Mouse (Mus musculus): Measurements from ENCODE around the gene Tubb2b. TPM values are rescaled to one million over a fixed set of nuclear protein-coding genes. Genes with fewer than 3 reads are reported as not detected.

Gene Tubb2b
- total and polyA plus RNA-seq, 2 experiments from 2014 or later = 937 to 4,995 TPM

DNA sequence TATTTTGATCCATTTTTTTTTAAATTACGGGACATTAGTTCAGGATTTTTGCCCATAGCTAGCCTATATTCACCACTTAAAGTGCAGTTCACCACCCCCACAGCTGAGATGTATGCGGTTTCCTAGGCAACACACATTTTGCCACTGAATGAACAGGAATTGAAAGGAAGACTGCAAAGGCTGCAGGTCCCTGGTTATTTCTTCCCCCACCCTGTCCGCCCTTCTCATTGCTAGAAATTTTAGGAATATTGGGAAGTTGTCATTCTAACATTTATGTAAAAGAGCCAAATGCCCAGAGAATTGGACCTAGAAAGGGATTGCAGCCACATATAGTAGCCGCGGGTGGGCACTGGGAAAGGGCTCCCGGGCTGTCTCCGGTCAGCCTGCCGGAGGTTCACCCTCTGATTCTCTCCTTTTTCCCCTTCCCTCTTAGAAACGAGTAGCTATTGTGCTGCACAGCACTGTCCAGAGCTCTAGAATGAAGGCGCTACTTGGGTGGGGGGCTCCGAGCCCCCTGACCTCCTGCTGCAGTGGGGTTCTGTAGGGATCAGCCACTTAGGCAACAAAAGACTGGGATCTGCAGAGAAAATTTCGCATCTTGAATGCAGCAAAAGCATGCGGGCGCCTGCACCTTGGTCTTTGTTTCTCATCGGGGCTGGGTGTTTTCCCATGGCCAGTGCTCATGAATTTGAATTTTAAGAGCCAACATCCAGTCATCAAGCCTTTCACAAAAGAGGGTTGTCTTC, 3.2 kb upstream of the Tubb2b start:
- Histone ChIP-seq H3K4me3 (ENCODE audit: low read depth, low read length) (peak overlapping the region; percentile 69), H3K9ac (replicated peaks; ENCODE audit: low read length, poor library complexity, severe bottlenecking) (peak overlapping the region; percentile 92), H3K4me2 (ENCODE audit: low read depth, low read length, poor library complexity, severe bottlenecking) (peak overlapping the region; percentile 86), H3K9me3 (ENCODE audit: low read length) (no peaks in the 10 kb centered on the region), H3K4me1 (ENCODE audit: insufficient read depth, low read length) (peaks cover 11% of the 10 kb centered on the region; the same call in 1 of the 2 replicates), H3K27ac (ENCODE audit: low read depth, low read length) (peak overlapping the region; percentile 100), H3K36me3 (ENCODE audit: insufficient read depth, low read length) (0 out of 2 replicates have a peak, but pooled peaks cover 3% of the 10 kb centered on the region), H3K27me3 (ENCODE audit: insufficient read depth, low read length) (no peaks in the 10 kb centered on the region)
- DNase-seq (ENCODE audit: low spot score) (peak; percentile 79), ATAC-seq (ENCODE audit: low FRiP score) (no peak)
- 4% methylated on average over 15 of the region's 15 CpGs for whole genome bisulfite sequencing
- TF ChIP-seq CTCF (IDR thresholded peaks at IDR 0.05) = no peak

DNA sequence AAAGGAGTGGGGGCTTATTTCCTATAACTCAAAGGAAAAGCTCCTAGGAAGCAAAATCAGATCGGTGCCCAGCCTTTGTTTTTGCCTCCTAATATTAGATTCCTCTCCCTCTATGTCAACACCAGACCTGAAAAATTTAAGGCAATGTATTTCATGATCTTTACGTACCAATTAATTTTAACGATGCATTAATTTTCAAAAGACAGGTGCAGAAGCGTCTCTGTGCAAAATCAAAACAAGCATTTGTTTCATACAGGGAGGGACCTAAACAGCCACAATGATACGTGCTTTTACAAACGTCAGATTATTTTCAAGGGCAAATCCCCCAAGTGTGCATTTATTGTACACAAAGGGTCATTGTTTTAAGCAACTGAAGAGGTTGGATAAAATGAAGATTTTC, 2.6 kb upstream of the Tubb2b start:
- no peak for TF ChIP-seq CTCF (IDR thresholded peaks at IDR 0.05)
- ATAC-seq (ENCODE audit: low FRiP score) (no peak), DNase-seq (ENCODE audit: low spot score) (no peak)
- peaks cover 11% of the 10 kb centered on the region; the same call in 1 of the 2 replicates for H3K4me1 ChIP-seq (ENCODE audit: insufficient read depth, low read length)
- H3K27ac ChIP-seq (ENCODE audit: low read depth, low read length) = peak overlapping the region; percentile 100
- no peaks in the 10 kb centered on the region for H3K9me3 ChIP-seq (ENCODE audit: low read length)
- H3K4me2 ChIP-seq (ENCODE audit: low read depth, low read length, poor library complexity, severe bottlenecking) = peak overlapping the region; percentile 86
- 5% methylated on average over 6 of the region's 6 CpGs for WGBS
- H3K36me3 ChIP-seq (ENCODE audit: insufficient read depth, low read length) = 0 out of 2 replicates have a peak, but pooled peaks cover 3% of the 10 kb centered on the region
- H3K9ac ChIP-seq (replicated peaks; ENCODE audit: low read length, poor library complexity, severe bottlenecking) = peak overlapping the region; percentile 92
- H3K4me3 ChIP-seq (ENCODE audit: low read depth, low read length) = peak overlapping the region; percentile 69
- H3K27me3 ChIP-seq (ENCODE audit: insufficient read depth, low read length) = no peaks in the 10 kb centered on the region

DNA sequence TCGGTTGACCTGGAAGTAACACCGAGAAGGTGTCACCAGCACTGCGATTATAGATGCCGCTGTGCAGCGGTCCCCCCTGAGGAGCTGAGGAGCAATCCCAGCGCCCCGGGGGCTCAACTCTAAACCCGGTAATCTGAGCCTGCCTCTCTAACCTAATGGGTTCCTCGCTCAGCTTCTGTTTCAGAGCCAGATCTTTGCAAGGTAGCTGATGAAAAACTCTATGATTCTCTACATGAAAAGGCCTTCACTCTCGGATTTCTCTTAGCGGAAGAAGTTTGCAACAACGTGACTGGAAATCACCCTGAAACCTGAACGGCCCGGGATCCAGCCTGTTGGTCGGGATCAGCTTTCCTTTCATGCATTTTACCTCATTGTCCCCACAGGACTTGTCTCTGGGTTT, 2.0 kb upstream of the Tubb2b start:
- 0 out of 2 replicates have a peak, but pooled peaks cover 3% of the 10 kb centered on the region for H3K36me3 ChIP-seq (ENCODE audit: insufficient read depth, low read length)
- H3K27ac ChIP-seq (ENCODE audit: low read depth, low read length) = peak overlapping the region; percentile 100
- ATAC-seq (ENCODE audit: low FRiP score) (no peak), DNase-seq (ENCODE audit: low spot score) (no peak)
- H3K4me1 ChIP-seq (ENCODE audit: insufficient read depth, low read length) = peaks cover 11% of the 10 kb centered on the region; the same call in 1 of the 2 replicates
- no peak for TF ChIP-seq CTCF (IDR thresholded peaks at IDR 0.05)
- peak overlapping the region; percentile 92 for H3K9ac ChIP-seq (replicated peaks; ENCODE audit: low read length, poor library complexity, severe bottlenecking)
- no peaks in the 10 kb centered on the region for H3K27me3 ChIP-seq (ENCODE audit: insufficient read depth, low read length)
- H3K4me2 ChIP-seq (ENCODE audit: low read depth, low read length, poor library complexity, severe bottlenecking) = peak overlapping the region; percentile 86
- under 1% methylated on average over 15 of the region's 15 CpGs for WGBS
- peak overlapping the region; percentile 69 for H3K4me3 ChIP-seq (ENCODE audit: low read depth, low read length)
- no peaks in the 10 kb centered on the region for H3K9me3 ChIP-seq (ENCODE audit: low read length)

DNA sequence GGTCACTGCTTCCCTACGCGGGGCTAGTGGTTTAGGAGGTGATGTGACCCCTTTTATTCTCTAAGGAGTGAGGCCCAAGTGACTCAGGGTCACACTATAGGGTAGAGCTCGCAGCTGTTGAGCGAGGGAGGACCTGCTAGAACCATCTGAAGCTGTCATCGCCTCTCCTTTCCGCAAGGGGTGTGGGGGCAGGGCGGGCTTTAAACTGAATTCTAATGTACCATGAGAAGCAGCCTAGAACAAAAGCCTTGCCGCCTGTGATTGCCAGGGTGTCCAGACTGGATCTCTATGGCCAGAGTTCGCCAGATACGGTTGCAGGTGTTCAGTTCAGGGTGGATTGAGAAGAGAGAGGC, 1.4 kb upstream of the Tubb2b start:
- peaks cover 10% of the 10 kb centered on the region; the same call in 1 of the 2 replicates for H3K4me1 ChIP-seq (ENCODE audit: insufficient read depth, low read length)
- ATAC-seq (ENCODE audit: low FRiP score) = peak; percentile 42
- 1% methylated on average over 10 of the region's 10 CpGs for WGBS

DNA sequence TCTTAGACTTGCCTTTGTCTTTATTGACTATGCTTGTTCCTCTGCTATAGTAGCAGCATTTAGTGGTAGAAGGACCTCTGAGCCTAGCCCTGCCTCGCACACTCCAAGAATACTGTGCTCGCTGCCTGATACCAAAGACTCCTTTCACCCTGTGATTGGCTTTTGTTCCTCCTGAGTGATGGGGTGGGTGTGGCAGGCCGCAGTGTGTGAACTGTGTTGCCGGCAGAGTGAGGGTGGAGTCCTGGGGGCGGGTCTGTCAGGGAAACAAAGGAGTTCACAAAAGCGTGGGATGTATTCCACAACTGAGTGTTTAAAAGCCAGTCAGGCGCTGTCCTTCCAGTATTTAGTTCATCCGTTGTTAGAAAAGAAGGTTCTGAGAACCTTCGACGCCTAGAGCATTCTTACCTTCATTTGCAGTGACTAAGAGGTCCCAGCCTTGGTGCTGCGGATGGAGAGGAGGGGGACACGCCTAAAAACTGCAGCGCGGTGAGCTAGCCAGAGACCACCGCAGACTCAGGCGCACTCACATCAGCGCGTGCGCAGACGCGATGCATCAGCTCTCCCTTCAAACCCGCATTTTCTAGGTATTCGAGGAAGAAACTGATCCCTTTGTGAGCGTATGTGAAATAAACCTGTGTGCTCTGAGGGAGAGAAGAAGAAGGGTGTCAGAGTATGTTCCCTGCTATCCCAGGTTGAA, 893 bp upstream of the Tubb2b start:
- peak; percentile 71 for ATAC-seq (ENCODE audit: low FRiP score)
- H3K9ac ChIP-seq (replicated peaks; ENCODE audit: low read length, poor library complexity, severe bottlenecking) = peak overlapping the region; percentile 92
- peaks cover 8% of the 10 kb centered on the region; the same call in 1 of the 2 replicates for H3K4me1 ChIP-seq (ENCODE audit: insufficient read depth, low read length)
- H3K27me3 ChIP-seq (ENCODE audit: insufficient read depth, low read length) = no peaks in the 10 kb centered on the region
- no peaks in the 10 kb centered on the region for H3K9me3 ChIP-seq (ENCODE audit: low read length)
- TF ChIP-seq CTCF (IDR thresholded peaks at IDR 0.05) = no peak
- under 1% methylated on average over 24 of the region's 24 CpGs for WGBS
- 0 out of 2 replicates have a peak, but pooled peaks cover 6% of the 10 kb centered on the region for H3K36me3 ChIP-seq (ENCODE audit: insufficient read depth, low read length)
- peak overlapping the region; percentile 69 for H3K4me3 ChIP-seq (ENCODE audit: low read depth, low read length)
- H3K27ac ChIP-seq (ENCODE audit: low read depth, low read length) = peak overlapping the region; percentile 100
- DNase-seq (ENCODE audit: low spot score) = peak; percentile 91
- peak overlapping the region; percentile 86 for H3K4me2 ChIP-seq (ENCODE audit: low read depth, low read length, poor library complexity, severe bottlenecking)

More for the DNA sequence above, 1.4 kb upstream of the Tubb2b start:
- peak; percentile 59 for TF ChIP-seq CTCF (IDR thresholded peaks at IDR 0.05)
- H3K9me3 ChIP-seq (ENCODE audit: low read length) = no peaks in the 10 kb centered on the region
- H3K9ac ChIP-seq (replicated peaks; ENCODE audit: low read length, poor library complexity, severe bottlenecking) = peak overlapping the region; percentile 92
- peak overlapping the region; percentile 86 for H3K4me2 ChIP-seq (ENCODE audit: low read depth, low read length, poor library complexity, severe bottlenecking)
- H3K36me3 ChIP-seq (ENCODE audit: insufficient read depth, low read length) = 0 out of 2 replicates have a peak, but pooled peaks cover 3% of the 10 kb centered on the region
- H3K4me3 ChIP-seq (ENCODE audit: low read depth, low read length) = peak overlapping the region; percentile 69
- H3K27ac ChIP-seq (ENCODE audit: low read depth, low read length) = peak overlapping the region; percentile 100
- peak; percentile 92 for DNase-seq (ENCODE audit: low spot score)
- H3K27me3 ChIP-seq (ENCODE audit: insufficient read depth, low read length) = no peaks in the 10 kb centered on the region
